Mouse (Mus musculus): Measurements from ENCODE around the gene Ip6k2.

GRCm38 (mm10) chr9:108740062-108740461 is 43.5 kb upstream of the Ip6k2 start:
- TF ChIP-seq POLR2A (IDR thresholded peaks at IDR 0.05; ENCODE audit: borderline replicate concordance, extremely low read depth, low read depth, low read length), result no peak
- TF ChIP-seq CTCF (IDR thresholded peaks at IDR 0.05; ENCODE audit: insufficient read depth, low read length), result no peak

All from lung, adult 2 months (tissue).